ENCODE assay signal across 8 mouse cellular contexts in genomic region chr10:118141884-118142801, GRCm38 (mm10). TPM values are rescaled to one million over a fixed set of nuclear protein-coding genes. Genes with fewer than 3 reads are reported as not detected.
DNase-seq lines count a peak whose midpoint lies in the region; ATAC-seq lines count a peak whose summit lies in the region.

No protein-coding gene starts in this region.

- 3% methylated on average over 52 of the region's 53 CpGs for WGBS in heart, embryonic 15.5 days
- WGBS in limb, embryonic 13.5 days, result 2% methylated on average over 41 of the region's 53 CpGs

- peak; percentile 66; the same call in 1 of the 2 replicates for ATAC-seq in heart, embryonic 15.5 days (replicated peaks; ENCODE audit: insufficient number of reproducible peaks, insufficient read depth, low FRiP score, low read depth)
- peak; percentile 80 for ATAC-seq in limb, embryonic 13.5 days (ENCODE audit: low FRiP score, low read depth)
- no peak for ATAC-seq in CD4-positive, CD25-positive, alpha-beta regulatory T cell, adult 4 months

- DNase-seq in heart, postnatal 10 days, result no peak
- DNase-seq in R1 (ENCODE audit: low read depth, low spot score), result peak; percentile 41
- peak; percentile 20 to 33 for DNase-seq in frontal cortex, postnatal 14 days (ENCODE audit: low spot score in 2 of 2)
- peak; percentile 49 for DNase-seq in retina, postnatal 1 day
- no peak for DNase-seq in c-Kit-positive CD71-positive TER-119-positive erythroid progenitor cells, embryonic 14.5 days (ENCODE audit: low spot score)

- H3K36me3 ChIP-seq in heart, embryonic 15.5 days, result no peaks in the 10 kb centered on the region
- H3K36me3 ChIP-seq in limb, embryonic 13.5 days, result peaks cover 11% of the 10 kb centered on the region

- peak overlapping the region; percentile 82 for H3K4me2 ChIP-seq in heart, embryonic 15.5 days
- peak overlapping the region; percentile 77 for H3K4me2 ChIP-seq in limb, embryonic 13.5 days (replicated peaks)

- H3K27me3 ChIP-seq in heart, embryonic 15.5 days, result no peaks in the 10 kb centered on the region
- no peaks in the 10 kb centered on the region for H3K27me3 ChIP-seq in limb, embryonic 13.5 days

- intact Hi-C loops in heart, postnatal 10 days (cut with DNase I), result no loop called here

- H3K9me3 ChIP-seq in heart, embryonic 15.5 days (replicated peaks), result no peaks in the 10 kb centered on the region
- no peaks in the 10 kb centered on the region for H3K9me3 ChIP-seq in limb, embryonic 13.5 days

- H3K4me1 ChIP-seq in heart, embryonic 15.5 days (replicated peaks), result peaks cover 6% of the 10 kb centered on the region
- peaks cover 14% of the 10 kb centered on the region for H3K4me1 ChIP-seq in limb, embryonic 13.5 days

- peak overlapping the region; percentile 68 for H3K9ac ChIP-seq in heart, embryonic 15.5 days
- H3K9ac ChIP-seq in limb, embryonic 13.5 days, result peak overlapping the region; percentile 79

- H3K4me3 ChIP-seq in heart, embryonic 15.5 days, result peak overlapping the region; percentile 79
- H3K4me3 ChIP-seq in limb, embryonic 13.5 days, result peak overlapping the region; percentile 87

- no peak overlapping the region for H3K27ac ChIP-seq in heart, embryonic 15.5 days
- no peak overlapping the region for H3K27ac ChIP-seq in limb, embryonic 13.5 days

RNA-seq across cellular contexts. Expression of gene Mdm1, which starts 0.5 kb away (rescaled TPM):
- polyA plus RNA-seq in heart, embryonic 15.5 days (2015; fragmentation: Nextera tagmentation; extraction: Ambion mirVana), result 13.6 and 14.4 TPM in 2 replicates
- total RNA-seq in heart, postnatal 10 days (2021), result 1 to 10 TPM; 5.6 to 6.6 TPM
- polyA plus RNA-seq in limb, embryonic 13.5 days (2015; fragmentation: Nextera tagmentation; extraction: Ambion mirVana), result 37.6 and 38.9 TPM in 2 replicates
- polyA plus RNA-seq in CD4-positive, CD25-positive, alpha-beta regulatory T cell, adult 4 months (2017; shearing (Covaris generic)), result 1 to 10 TPM; 7.6 to 7.8 TPM

Comparison
In these comparisons a context has a peak if more than half of its experiments do, and no peak if none do; other contexts are left out.
1. DNase-seq: peak in R1 (single experiment), frontal cortex, postnatal 14 days (2 of 2) and retina, postnatal 1 day (single experiment); none in heart, postnatal 10 days (0 of 2) and c-Kit-positive CD71-positive TER-119-positive erythroid progenitor cells, embryonic 14.5 days (single experiment).